Comparison of ENCODE assay signal across 8 mouse cellular contexts in the genomic region with DNA sequence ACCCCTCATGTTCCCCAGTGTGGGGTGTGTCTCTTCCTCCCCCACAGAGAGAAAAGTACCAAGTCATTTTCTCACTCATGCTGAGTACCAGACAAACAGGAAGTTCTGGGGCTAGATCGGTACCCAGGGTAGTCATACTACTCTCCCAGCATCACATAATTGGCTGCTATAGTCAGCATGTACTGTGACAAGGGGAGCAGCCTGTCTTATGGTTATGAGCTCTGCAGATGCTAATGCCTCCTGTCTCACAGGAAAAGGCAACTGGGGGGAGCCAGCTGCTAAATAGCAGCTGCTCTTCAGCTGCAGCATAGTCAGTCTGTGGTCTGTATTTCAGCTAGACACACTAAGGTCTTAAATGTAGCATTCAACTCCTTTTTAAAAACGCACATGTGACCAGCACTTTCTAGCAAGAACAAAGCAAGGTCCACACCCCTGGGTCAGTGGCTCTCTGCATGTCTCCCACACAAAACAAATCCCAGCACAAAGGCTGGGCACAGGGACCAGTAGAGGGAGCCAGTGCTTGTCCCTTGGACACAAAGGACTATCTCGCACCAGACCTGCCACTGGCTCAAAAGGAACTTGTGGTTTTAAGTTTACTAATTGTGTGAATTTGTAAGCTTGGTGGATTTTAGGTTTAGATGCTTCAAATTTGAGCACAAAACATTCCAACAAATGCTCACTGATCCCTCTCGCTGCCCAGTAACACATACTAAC. TPM values are rescaled to one million over a fixed set of nuclear protein-coding genes. Genes with fewer than 3 reads are reported as not detected.
DNase-seq lines count a peak whose midpoint lies in the region; ATAC-seq lines count a peak whose summit lies in the region.

No protein-coding gene starts in this region.

- no peaks in the 10 kb centered on the region for H3K36me3 ChIP-seq in hindbrain, embryonic 15.5 days

- H3K27me3 ChIP-seq in hindbrain, embryonic 15.5 days = no peaks in the 10 kb centered on the region

- 0 out of 2 replicates have a peak overlapping the region, but pooled peaks have one; percentile 9 for H3K27ac ChIP-seq in hindbrain, embryonic 15.5 days (replicated peaks)

- H3K9me3 ChIP-seq in hindbrain, embryonic 15.5 days = no peaks in the 10 kb centered on the region

- peak; percentile 39 for DNase-seq in MEL-GATA-1-ER (ENCODE audit: extremely low read depth, low read depth)
- peak; percentile 51 for DNase-seq in c-Kit-positive CD71-positive TER-119-positive erythroid progenitor cells, embryonic 14.5 days (ENCODE audit: low spot score)
- DNase-seq in layer of hippocampus, postnatal 14 days (ENCODE audit: low spot score in 2 of 2) = peak; percentile 42 to 48
- peak; percentile 73 for DNase-seq in retina, postnatal 1 day
- peak; percentile 59 to 69 for DNase-seq in urinary bladder, postnatal 4 days (ENCODE audit: low spot score in 2 of 2)

- H3K4me1 ChIP-seq in hindbrain, embryonic 15.5 days (replicated peaks) = peaks cover 4% of the 10 kb centered on the region

- no peak overlapping the region for H3K4me2 ChIP-seq in hindbrain, embryonic 15.5 days

- WGBS in hindbrain, embryonic 15.5 days = 33% methylated on average over 4 of the region's 4 CpGs

- no peak overlapping the region for H3K9ac ChIP-seq in hindbrain, embryonic 15.5 days

- no peak overlapping the region for H3K4me3 ChIP-seq in hindbrain, embryonic 15.5 days

- ATAC-seq in frontal cortex, adult (ENCODE audit: low TSS enrichment) = peak; percentile 82; the same call in 1 of the 2 replicates
- peak; percentile 65; the same call in 1 of the 2 replicates for ATAC-seq in hindbrain, embryonic 15.5 days (ENCODE audit: low FRiP score, low read depth)
- ATAC-seq in megakaryocyte, adult 5-6 weeks (ENCODE audit: poor library complexity, severe bottlenecking) = peak; percentile 95

RNA-seq across cellular contexts. Expression of gene Lime1, which starts 31.0 kb away (rescaled TPM):
- 51.6 and 56.5 TPM in 2 replicates for polyA plus RNA-seq in hindbrain, embryonic 15.5 days (2015; fragmentation: Nextera tagmentation; extraction: Ambion mirVana)
- 10 to 100 TPM; 32.1 to 32.8 TPM for total RNA-seq in layer of hippocampus, postnatal 14 days (2021)
- total RNA-seq in megakaryocyte, adult 5-6 weeks (2015) = 21.5 and 25.4 TPM in 2 replicates
- total RNA-seq in megakaryocyte, adult 5-6 weeks (2017) = 20.4 and 28.9 TPM in 2 replicates

RNA-seq across cellular contexts. Expression of gene Arfrp1, which starts 45.7 kb away (rescaled TPM):
- polyA plus RNA-seq in hindbrain, embryonic 15.5 days (2015; fragmentation: Nextera tagmentation; extraction: Ambion mirVana) = 81.2 and 82.7 TPM in 2 replicates
- total RNA-seq in layer of hippocampus, postnatal 14 days (2021) = 10 to 100 TPM; 37.0 to 37.7 TPM
- total RNA-seq in megakaryocyte, adult 5-6 weeks (2015) = 22.8 and 29.9 TPM in 2 replicates
- 37.2 and 43.3 TPM in 2 replicates for total RNA-seq in megakaryocyte, adult 5-6 weeks (2017)

RNA-seq across cellular contexts. Expression of gene Zgpat, which starts 46.2 kb away (rescaled TPM):
- 77.0 and 84.9 TPM in 2 replicates for polyA plus RNA-seq in hindbrain, embryonic 15.5 days (2015; fragmentation: Nextera tagmentation; extraction: Ambion mirVana)
- 10 to 100 TPM; 60.3 to 65.3 TPM for total RNA-seq in layer of hippocampus, postnatal 14 days (2021)
- 4.9 and 7.9 TPM in 2 replicates for total RNA-seq in megakaryocyte, adult 5-6 weeks (2015)
- total RNA-seq in megakaryocyte, adult 5-6 weeks (2017) = 28.0 and 29.5 TPM in 2 replicates

RNA-seq across cellular contexts. Expression of gene Zbtb46, which starts 48.3 kb away (rescaled TPM):
- 21.4 and 21.6 TPM in 2 replicates for polyA plus RNA-seq in hindbrain, embryonic 15.5 days (2015; fragmentation: Nextera tagmentation; extraction: Ambion mirVana)
- total RNA-seq in layer of hippocampus, postnatal 14 days (2021) = 10 to 100 TPM; 11.2 to 14.0 TPM
- 1.4 and 2.5 TPM in 2 replicates for total RNA-seq in megakaryocyte, adult 5-6 weeks (2015)
- total RNA-seq in megakaryocyte, adult 5-6 weeks (2017) = 2.3 and 3.9 TPM in 2 replicates
